Mouse (Mus musculus) v-Abl transformed pro-B cells (cell line): ENCODE measurements at regions not wholly inside any gene's neighbourhood (a gene's known extent, or its start where the extent isn't known, plus 50 kb on each side); places are given as distances from the start of the nearest gene placed in this dataset.

Experiments
- in situ Hi-C, 2 experiments: fragments of 400-800 bp; cut with MboI; formaldehyde crosslinking; loops; one replicate each; pipeline ENCODE4 v1.15.1; 2025; ENCODE audit not compliant: unreplicated experiment in 2 of 2

- in situ Hi-C loops: loop anchor here in 1 of 2 experiments (10.0 to 25.0 kb wide), 2 partner anchors 680 to 968 kb away; partner anchors contain the start of gene Filip1
Observed at GRCm38 (mm10) chr9:79044344-79044743, 429.0 kb downstream of the Cd109 start.

DNA sequence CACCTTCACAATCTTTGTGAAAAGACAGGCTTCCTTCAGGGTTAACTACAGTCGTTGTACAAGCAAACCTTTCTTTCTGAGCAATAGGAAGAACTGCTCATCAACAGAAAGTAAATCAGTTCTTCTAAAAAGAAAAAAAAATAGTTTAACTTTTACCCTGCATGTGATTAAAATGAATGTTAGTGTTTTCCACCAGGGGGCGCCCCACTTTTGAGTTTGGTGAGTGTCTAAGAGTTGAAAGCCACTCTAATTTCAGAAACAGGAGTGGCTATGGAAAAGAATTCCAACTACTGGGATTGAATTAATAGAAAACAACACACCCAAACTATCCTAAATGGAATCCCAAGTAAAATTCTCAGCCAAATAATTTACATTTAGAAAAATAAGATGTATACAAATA is 430.0 kb downstream of the Cd109 start:
- in situ Hi-C loops: loop anchor here (5.0 to 25.0 kb wide), 3 partner anchors 672 to 967 kb away; partner anchors contain the start of genes Col12a1 (in 1 of the 2) and Filip1 (in 1 of the 2)

DNA sequence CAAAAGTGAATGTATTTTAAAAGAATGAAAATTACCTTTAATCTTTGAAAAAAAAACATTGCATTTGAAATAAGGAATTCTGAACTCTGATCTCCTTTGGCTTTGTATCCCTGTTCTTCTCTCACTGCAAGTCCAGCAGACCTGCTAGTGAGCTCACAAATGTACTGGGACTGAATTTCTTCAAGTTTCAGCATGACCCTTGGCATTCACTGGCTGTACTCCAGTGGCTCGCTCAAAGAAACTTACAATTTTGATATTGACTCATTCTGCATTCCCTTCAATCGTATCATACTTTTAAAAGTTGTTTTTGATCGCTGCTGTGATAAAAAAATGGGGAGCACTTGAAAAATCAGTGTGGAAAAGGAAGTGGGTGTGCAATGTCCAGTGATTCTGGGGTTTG is 456.6 kb downstream of the Cd109 start:
- in situ Hi-C loops: loop anchor here in 1 of 2 experiments (25.0 kb wide), 1 partner anchor 940 kb away; the partner anchor contains the start of gene Filip1

- in situ Hi-C loops: no loop called here
Observed at GRCm38 (mm10) chr9:79109611-79110010, 494.3 kb downstream of the Cd109 start.

DNA sequence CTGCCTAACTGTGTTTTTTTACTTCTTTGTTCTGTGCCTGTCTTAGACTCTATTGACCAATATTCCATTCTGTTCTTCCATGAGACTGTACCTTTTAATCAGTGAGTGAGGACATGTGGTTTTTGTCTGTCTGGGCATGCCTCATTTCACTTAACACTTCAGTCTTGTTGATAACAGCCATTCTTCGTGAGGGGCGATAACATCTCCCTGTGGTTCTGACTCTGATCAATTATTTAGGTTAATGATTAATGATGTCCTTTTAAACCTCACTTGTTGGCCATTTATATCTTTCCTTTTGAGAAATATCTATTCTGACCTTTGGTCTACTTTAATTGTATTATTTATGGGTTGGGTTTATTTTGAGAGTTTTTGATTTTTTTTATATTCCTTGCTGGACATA is 496.0 kb downstream of the Cd109 start:
- in situ Hi-C loops: no loop called here

- in situ Hi-C loops: no loop called here
Observed at GRCm38 (mm10) chr9:79140970-79141369, 525.6 kb downstream of the Cd109 start.

DNA sequence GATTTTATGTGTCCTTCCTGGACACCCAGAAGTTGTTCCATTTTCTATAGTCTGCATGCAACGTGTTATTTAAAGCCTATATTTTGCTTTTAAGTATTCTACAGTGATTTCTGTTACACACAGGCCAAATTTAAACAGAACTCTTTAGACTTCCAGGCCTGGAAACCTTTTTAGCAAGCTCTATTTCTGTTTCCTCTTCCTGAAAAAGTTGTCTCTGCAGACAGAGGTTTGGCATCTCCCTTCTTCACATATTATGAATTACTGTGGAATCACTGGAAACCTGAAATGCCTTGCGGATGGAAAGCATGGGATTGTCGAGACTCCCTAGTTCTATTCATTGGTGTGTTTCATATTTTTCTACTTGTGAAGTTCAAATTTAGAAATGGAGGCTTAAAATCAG is 530.7 kb downstream of the Cd109 start:
- in situ Hi-C loops: no loop called here

DNA sequence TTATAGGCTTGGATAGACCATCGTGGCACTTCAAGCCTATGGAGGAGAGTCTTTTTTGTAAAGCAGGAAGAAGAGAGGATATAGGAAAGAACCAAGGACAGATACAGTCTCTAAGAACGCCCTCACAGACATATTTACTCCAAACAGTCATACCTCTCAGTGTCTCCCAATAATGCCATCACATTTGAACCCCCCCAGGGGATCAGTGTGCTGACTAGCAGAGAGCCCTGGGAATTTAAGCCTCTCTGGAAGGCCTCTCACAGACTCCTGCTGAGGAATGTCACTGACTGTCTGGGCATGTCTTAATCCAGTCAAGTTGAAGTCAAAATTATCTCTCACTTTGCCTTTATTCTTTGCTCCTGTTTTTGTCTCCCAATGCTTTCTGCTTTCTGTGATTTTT is 550.2 kb downstream of the Cd109 start:
- in situ Hi-C loops: no loop called here

- in situ Hi-C loops: no loop called here
Observed at GRCm38 (mm10) chr9:79173036-79173435, 545.6 kb downstream of the Col12a1 start.

DNA sequence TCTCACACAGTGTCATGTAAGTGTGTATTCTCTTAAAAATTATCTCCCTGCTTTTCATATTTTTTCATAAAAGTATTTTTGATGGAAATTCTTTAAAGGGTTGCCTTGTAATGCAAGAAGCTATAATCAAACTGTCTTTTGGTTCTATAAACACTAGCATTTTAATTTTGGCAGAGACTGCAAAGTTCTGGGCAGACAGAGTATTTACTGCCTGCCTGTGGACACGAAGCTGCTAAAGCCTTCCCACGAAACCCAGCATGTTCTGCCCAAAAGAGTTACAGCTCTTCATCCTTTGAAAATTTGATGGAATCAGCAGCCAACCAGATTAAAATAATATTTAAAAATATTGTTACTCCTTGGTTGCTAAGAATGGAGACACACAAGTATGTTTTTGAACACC is 538.7 kb downstream of the Col12a1 start:
- in situ Hi-C loops: no loop called here

DNA sequence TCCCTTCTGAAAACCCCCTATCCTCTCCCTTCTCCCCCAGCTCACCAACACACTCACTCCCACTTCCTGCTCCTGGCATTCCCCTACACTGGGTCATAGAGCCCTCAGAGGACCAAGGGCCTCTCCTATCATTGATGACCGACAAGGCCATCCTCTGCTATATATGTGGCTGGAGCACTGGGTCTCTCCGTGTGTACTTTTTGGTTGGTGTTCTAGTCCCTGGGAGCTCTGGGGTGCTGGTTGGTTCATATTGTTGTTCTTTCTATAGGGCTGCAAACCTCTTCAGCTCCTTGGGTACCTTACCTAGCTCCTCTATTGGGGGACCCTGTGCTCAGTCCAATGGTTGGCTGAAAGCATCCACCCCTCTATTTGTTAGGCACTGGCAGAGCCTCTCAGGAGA is 523.2 kb downstream of the Col12a1 start:
- in situ Hi-C loops: no loop called here

GRCm38 (mm10) chr9:79201755-79202154 is 516.9 kb downstream of the Col12a1 start:
- in situ Hi-C loops: no loop called here

- in situ Hi-C loops: no loop called here
Observed at GRCm38 (mm10) chr9:79213364-79213763, 505.3 kb downstream of the Col12a1 start.

DNA sequence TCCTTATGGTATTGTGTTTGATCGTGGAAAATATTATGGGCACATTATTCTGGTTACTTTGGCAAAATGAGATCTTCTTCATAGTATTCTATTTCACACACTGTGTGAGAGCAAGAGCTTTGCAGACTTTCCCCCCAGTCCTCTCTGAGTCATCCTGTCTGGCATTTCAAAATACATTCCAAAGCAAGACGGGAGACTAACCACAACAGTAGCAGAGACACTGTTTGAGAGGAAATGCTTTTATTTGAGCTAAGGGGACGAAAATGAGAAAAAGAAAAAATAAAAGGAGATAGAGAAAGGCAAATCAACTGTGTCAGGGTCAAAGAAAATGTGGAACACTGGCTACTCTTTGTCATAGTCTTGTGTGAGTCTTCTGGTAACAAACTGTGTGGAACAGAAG is 502.6 kb downstream of the Col12a1 start:
- in situ Hi-C loops: no loop called here

- in situ Hi-C loops: no loop called here
Observed at GRCm38 (mm10) chr9:79216432-79216831, 502.2 kb downstream of the Col12a1 start.

GRCm38 (mm10) chr9:79233081-79233480 is 485.6 kb downstream of the Col12a1 start:
- in situ Hi-C loops: no loop called here

GRCm38 (mm10) chr9:79233751-79234150 is 484.9 kb downstream of the Col12a1 start:
- in situ Hi-C loops: no loop called here

GRCm38 (mm10) chr9:79269646-79270213 is 448.9 kb downstream of the Col12a1 start:
- in situ Hi-C loops: no loop called here

GRCm38 (mm10) chr9:79270256-79270655 is 448.4 kb downstream of the Col12a1 start:
- in situ Hi-C loops: no loop called here

DNA sequence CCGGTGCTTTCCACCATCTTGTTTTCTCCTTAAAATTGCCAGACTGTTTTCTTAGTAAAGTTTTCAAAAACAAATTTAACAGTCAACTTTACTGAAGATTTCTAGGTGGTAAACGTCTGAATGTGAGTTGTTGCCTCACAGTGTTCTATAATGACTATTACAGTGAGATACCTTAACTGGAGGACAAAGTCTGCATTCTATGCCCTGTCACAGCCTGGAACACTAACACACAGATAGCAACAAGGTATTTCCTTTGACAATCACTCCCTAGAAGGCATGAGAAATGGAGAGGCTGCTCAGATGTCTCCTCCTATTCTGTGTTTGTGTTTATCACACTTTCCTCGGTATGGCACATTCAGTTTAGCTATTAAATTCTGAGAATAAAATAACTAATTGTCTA is 430.8 kb downstream of the Col12a1 start:
- in situ Hi-C loops: no loop called here

DNA sequence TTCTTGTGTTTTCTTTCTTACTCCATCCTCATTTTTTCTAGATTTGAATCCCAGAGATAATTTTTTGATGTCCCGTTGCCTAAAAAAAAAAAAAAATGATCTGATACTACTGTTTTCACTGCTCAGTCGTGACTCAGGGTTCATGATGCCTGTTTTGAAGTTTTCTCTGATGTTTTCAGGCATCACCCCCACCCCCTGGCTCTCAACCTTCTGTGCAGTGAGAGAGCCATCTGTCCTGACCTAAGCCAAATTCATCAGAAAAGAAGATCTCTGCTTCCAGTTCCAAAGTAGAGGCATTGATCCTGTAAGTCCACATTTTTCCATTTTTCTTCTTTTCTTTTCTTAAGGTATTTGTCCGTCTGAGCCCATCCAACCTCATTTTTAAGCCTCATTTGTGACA is 423.3 kb downstream of the Col12a1 start:
- in situ Hi-C loops: no loop called here

DNA sequence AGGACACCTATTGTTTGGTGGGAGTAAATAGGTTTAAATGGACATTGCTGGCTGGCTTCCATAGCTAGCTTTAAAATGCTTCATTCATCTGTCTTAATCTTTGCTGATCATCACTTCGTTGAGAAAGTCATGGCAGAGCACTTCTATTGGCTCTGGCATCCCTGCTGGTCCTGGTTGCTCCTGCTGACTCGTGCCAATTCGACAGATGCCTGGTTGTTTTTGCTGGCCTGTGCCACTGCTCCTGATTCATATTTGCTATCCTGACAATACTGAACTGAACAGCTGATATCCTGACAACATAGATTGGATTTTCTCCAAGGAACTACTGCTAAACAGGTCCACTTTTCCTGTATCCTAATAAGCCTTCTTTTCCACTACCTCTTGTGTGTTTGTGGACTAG is 417.1 kb downstream of the Col12a1 start:
- in situ Hi-C loops: no loop called here

DNA sequence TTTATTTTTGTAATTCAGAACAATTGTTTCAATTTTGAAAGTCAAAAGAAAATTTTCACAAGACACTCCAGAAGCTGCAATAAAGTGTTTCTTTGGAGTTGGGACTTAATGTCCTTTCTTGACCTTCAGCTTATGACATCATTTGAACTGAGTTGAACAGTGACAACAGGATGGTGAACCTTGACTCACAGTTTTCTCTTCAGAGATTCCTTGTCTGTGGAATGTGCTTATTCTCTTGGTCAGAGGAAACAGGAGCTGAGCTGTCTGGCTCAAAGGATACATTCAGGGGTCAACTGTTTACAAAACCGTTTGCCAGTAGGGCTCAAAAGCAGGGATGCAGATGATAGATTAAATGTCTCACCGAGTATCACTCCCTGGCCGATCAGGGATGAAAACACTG is 408.0 kb downstream of the Col12a1 start:
- in situ Hi-C loops: no loop called here
